Mouse (Mus musculus) CD4-positive helper T cell, adult 2 months (primary cell): Measurements from ENCODE around the gene Rsph9.

Experiments
- DNase-seq: peaks from one replicate; pipeline ENCODE4 v3.0.0-alpha.2; 2012; ENCODE audit warnings: low read depth, missing footprints, low spot score

The Rsph9 gene

DNA sequence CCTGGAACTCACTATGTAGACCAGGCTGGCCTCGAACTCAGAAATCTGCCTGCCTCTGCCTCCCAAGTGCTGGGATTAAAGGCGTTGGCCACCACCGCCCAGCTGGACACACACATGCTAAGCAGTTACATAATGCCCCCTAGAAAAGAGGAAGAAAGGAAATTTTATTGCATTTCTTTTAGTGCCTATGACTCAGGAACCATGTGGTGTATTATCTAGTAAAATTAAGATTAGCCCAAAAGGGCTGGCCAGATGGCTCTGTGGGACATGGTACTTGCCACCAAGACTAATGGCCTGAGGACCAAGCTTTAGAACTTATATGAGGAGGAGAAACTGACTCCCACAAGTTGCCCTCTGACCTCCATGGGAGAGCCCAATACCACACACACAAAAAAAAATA lies 4.1 kb downstream of the Rsph9 start:
- DNase-seq, result no peak

GRCm38 (mm10) chr17:46138563-46139236 lies 5.3 kb downstream of the Rsph9 start:
- no peak for DNase-seq

- no peak for DNase-seq
Observed at GRCm38 (mm10) chr17:46132862-46133261, 11.2 kb downstream of the Rsph9 start.

GRCm38 (mm10) chr17:46132058-46132718 lies 11.8 kb downstream of the Rsph9 start:
- peak; percentile 49 for DNase-seq

DNA sequence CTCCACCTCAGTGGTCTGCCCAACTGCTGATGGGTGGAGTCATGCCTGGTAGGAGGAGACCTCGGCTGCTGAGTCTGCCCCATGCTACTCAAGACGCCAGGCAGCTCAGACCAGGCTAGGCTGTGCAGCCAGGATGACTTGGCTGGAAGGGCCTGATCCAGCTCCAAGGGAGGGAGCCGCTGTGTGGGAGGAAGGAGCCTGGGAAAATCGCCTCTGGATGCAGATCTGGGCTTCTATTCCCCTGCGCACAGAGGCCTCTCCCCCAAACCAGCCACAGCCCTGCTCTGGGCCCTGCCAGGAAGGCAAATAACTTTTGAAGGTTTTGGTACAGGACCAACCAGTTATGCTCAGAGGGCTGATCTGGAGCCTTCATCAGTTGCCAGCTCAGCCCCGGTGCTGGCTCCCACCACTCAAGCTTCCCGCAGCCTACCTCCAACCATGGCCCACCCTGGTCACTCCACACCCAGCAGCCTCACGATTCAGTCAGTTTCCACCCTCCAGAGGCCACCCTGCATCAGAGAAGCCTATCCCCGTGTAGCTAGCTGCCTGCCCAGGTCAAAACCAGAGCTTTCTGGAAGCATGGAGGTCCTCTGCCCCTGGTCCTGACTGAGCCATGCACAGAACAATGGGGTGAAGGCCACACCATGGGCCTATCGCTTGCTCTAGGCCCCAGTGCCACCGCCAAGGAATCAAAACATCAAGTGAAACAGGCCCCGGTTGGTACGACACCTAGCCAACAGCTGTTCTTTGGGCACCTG lies 14.1 kb downstream of the Rsph9 start:
- DNase-seq, result no peak

DNA sequence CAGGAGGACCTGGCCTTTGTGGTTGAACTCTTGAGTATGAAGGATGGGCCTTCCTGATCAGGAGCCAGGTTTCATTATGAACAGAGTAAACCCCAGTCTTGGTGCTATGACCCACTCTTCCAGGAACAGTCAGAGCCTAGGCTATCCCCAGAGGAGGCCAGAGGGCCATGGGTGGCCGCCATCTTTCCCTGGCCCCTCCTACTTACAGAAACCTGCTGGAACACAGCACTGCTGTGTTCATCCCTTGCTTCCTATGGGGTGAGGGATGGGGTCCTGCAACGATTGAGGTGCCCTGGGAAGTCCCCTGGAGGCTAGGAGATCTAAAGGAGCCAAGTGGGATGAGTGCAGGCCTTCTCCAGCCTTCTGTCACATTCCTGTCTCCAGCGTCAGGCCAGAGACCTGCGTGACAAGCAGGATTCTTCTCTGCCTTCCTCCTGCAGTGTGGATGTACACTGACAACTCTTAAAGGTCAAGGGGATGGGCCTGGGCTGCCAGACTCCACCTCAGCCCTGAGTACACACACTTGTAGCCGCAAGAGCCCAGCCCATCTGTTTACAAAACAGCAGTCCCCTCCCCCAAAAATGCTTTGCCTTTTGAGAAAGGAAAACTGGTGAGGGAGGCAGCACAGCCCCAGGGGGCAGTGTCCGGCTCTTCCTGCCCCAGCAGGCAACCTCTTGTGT lies 16.1 kb downstream of the Rsph9 start:
- no peak for DNase-seq

DNA sequence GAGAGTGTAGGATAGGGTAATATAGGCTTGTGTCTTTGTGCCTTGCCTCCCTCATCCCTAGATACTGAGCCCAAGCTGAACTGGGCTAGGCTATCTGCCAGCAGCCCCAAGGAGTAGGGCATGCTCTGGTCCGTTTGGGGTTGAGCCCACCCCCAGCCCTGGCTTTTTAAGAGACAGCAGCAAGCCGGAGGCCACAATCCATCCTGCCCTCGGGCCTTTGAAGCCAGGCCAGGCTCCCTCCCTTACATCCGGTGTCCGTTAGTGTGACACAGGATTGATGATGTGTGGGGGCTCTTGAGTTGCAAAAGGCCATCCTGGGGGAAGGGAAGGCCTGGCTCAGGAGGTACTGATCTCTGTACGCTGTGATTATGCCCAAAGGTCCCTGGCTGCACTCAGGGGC lies 17.4 kb downstream of the Rsph9 start:
- DNase-seq, result no peak

GRCm38 (mm10) chr17:46123953-46124700 lies 19.9 kb downstream of the Rsph9 start:
- no peak for DNase-seq

DNA sequence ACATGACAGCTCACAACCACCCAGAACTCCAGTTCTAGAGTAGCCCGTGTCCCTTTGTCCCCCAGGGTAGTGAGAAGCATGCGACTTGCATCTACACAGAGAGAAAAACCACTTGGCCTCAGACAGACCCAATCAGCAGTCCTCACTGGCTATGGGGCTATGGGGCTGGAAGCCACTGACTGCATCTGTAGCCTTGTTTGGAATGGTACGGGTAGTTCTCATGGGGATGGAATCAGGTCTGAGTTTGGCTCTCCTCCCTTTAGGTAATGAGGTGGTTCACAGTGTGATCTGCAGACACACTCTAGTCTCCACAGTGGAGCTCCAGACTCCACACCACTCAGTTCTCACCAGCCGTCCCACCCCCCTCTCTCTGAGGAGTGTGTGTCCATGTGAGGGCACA lies 20.7 kb downstream of the Rsph9 start:
- no peak for DNase-seq

- DNase-seq, result no peak
Observed at GRCm38 (mm10) chr17:46122791-46123190, 21.2 kb downstream of the Rsph9 start.

DNA sequence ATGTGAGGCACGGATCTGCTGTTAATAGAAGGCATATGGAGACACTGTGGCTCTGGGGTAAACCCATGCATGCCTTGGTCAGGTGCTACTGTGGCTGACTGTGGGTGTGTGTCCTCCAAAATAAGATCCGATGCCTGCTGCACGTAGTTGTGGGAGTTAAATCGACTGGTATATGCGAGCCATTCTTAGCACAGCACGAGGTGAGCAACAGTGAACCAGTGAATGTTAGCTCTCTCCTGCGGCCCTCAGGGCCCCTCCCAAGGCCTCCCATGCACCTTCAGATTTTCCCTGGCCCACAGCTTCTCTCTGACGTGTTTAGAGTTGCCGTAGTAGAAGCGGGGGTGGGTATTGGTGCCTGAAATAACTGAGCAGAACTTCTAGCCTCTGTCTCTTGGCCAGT lies 24.4 kb downstream of the Rsph9 start:
- no peak for DNase-seq

- DNase-seq, result no peak
Observed at GRCm38 (mm10) chr17:46118423-46118850, 25.6 kb downstream of the Rsph9 start.

GRCm38 (mm10) chr17:46117623-46118422 lies 26.2 kb downstream of the Rsph9 start:
- no peak for DNase-seq

- no peak for DNase-seq
Observed at GRCm38 (mm10) chr17:46116881-46117280, 27.1 kb downstream of the Rsph9 start.

- DNase-seq, result no peak
Observed at GRCm38 (mm10) chr17:46116138-46116537, 27.9 kb downstream of the Rsph9 start.

- DNase-seq, result no peak
Observed at GRCm38 (mm10) chr17:46115489-46115888, 28.5 kb downstream of the Rsph9 start.

- peak; percentile 87 for DNase-seq
Observed at GRCm38 (mm10) chr17:46110402-46111289, 33.4 kb downstream of the Rsph9 start, which contains the start of gene Mrps18a. Gene Mrps18a (plus strand): TSS chr17:46110986.

GRCm38 (mm10) chr17:46108286-46108685 lies 35.7 kb downstream of the Rsph9 start:
- DNase-seq, result no peak

- no peak for DNase-seq
Observed at GRCm38 (mm10) chr17:46104487-46104886, 39.5 kb downstream of the Rsph9 start.
